Mouse (Mus musculus) T-cell, adult 2 months (primary cell): ENCODE results near the gene Gm21988.
A peak's percentile ranks its signal among the peaks of the same experiment; 100 is the strongest.

ENCODE experiments used
- DNase-seq: peaks from one replicate; pipeline ENCODE4 v3.0.0; 2022; ENCODE audit warnings: low spot score

Gm21988 gene

GRCm38 (mm10) chr11:70216103-70216502 lies 23.5 kb downstream of the Gm21988 start:
- no peak for DNase-seq

- DNase-seq: no peak
Observed at GRCm38 (mm10) chr11:70215301-70215700, 24.3 kb downstream of the Gm21988 start.

- no peak for DNase-seq
Observed at GRCm38 (mm10) chr11:70214856-70215209, 24.8 kb downstream of the Gm21988 start.

- DNase-seq: no peak
Observed at GRCm38 (mm10) chr11:70214191-70214855, 25.3 kb downstream of the Gm21988 start.

GRCm38 (mm10) chr11:70213736-70214135 lies 25.9 kb downstream of the Gm21988 start:
- DNase-seq: no peak

GRCm38 (mm10) chr11:70212896-70213295 lies 26.7 kb downstream of the Gm21988 start:
- DNase-seq: peak; percentile 60

GRCm38 (mm10) chr11:70212423-70212822 lies 27.2 kb downstream of the Gm21988 start, which contains the start of gene Slc16a11:
Gene Slc16a11 (plus strand): TSS chr11:70212752.
- DNase-seq: no peak

GRCm38 (mm10) chr11:70211972-70212371 lies 27.7 kb downstream of the Gm21988 start:
- DNase-seq: no peak

GRCm38 (mm10) chr11:70210681-70211080 lies 28.9 kb downstream of the Gm21988 start:
- DNase-seq: no peak

- no peak for DNase-seq
Observed at GRCm38 (mm10) chr11:70208778-70209388, 30.7 kb downstream of the Gm21988 start.

GRCm38 (mm10) chr11:70207283-70207682 lies 32.3 kb downstream of the Gm21988 start:
- no peak for DNase-seq

GRCm38 (mm10) chr11:70206801-70207200 lies 32.8 kb downstream of the Gm21988 start:
- DNase-seq: no peak

- DNase-seq: peak; percentile 68
Observed at GRCm38 (mm10) chr11:70201691-70202090, 37.9 kb downstream of the Gm21988 start.

GRCm38 (mm10) chr11:70200036-70200608 lies 39.5 kb downstream of the Gm21988 start:
- DNase-seq: no peak

GRCm38 (mm10) chr11:70199107-70199506 lies 40.5 kb downstream of the Gm21988 start:
- no peak for DNase-seq

- DNase-seq: no peak
Observed at GRCm38 (mm10) chr11:70198332-70198731, 41.3 kb downstream of the Gm21988 start.

GRCm38 (mm10) chr11:70193354-70194285 lies 46.0 kb downstream of the Gm21988 start:
- no peak for DNase-seq

GRCm38 (mm10) chr11:70192157-70192556 lies 47.5 kb downstream of the Gm21988 start:
- DNase-seq: no peak

GRCm38 (mm10) chr11:70191188-70191587 lies 48.4 kb downstream of the Gm21988 start:
- DNase-seq: no peak

GRCm38 (mm10) chr11:70189319-70190134 lies 50.1 kb downstream of the Gm21988 start:
- no peak for DNase-seq
